Mouse (Mus musculus): ENCODE results near the gene Bloc1s3. TPM values are rescaled to one million over a fixed set of nuclear protein-coding genes. Genes with fewer than 3 reads are reported as not detected.

Gene Bloc1s3
- polyA plus RNA-seq, 1 experiment from 2014 or later = 3.2 TPM

GRCm38 (mm10) chr7:19547344-19547969, 39.3 kb upstream of the Bloc1s3 start:
- Histone ChIP-seq H3K4me1 (replicated peaks; ENCODE audit: control insufficient read depth, insufficient read depth) (peaks cover 3% of the 10 kb centered on the region; the same call in 1 of the 2 replicates), H3K4me2 (replicated peaks; ENCODE audit: low read depth) (no peak overlapping the region), H3K27me3 (ENCODE audit: control insufficient read depth, insufficient read depth, low read length) (no peaks in the 10 kb centered on the region), H3K4me3 (ENCODE audit: low read depth, low read length) (no peak overlapping the region), H3K27ac (replicated peaks) (0 out of 2 replicates have a peak overlapping the region, but pooled peaks have one; percentile 18), H3K9ac (ENCODE audit: low read length) (no peak overlapping the region), H3K9me3 (ENCODE audit: control insufficient read depth, low read length) (no peaks in the 10 kb centered on the region), H3K36me3 (ENCODE audit: control insufficient read depth, insufficient read depth, low read length) (no peaks in the 10 kb centered on the region)
- TF ChIP-seq CTCF (IDR thresholded peaks at IDR 0.05; ENCODE audit: low read depth) (no peak), EP300 (optimal IDR thresholded peaks at IDR 0.05) (no peak)
- peak; percentile 54 for DNase-seq (ENCODE audit: low spot score)
- peak; percentile 71 for ATAC-seq (ENCODE audit: low FRiP score, low TSS enrichment)
- 53% methylated on average over 2 of the region's 2 CpGs for WGBS

GRCm38 (mm10) chr7:19546007-19546406, 37.8 kb upstream of the Bloc1s3 start:
- Histone ChIP-seq H3K9ac (ENCODE audit: low read length) (no peak overlapping the region), H3K4me1 (replicated peaks; ENCODE audit: control insufficient read depth, insufficient read depth) (peaks cover 6% of the 10 kb centered on the region; the same call in 1 of the 2 replicates), H3K27ac (replicated peaks) (peak overlapping the region; percentile 61; the same call in 1 of the 2 replicates), H3K27me3 (ENCODE audit: control insufficient read depth, insufficient read depth, low read length) (no peaks in the 10 kb centered on the region), H3K9me3 (ENCODE audit: control insufficient read depth, low read length) (no peaks in the 10 kb centered on the region), H3K36me3 (ENCODE audit: control insufficient read depth, insufficient read depth, low read length) (no peaks in the 10 kb centered on the region), H3K4me3 (ENCODE audit: low read depth, low read length) (no peak overlapping the region), H3K4me2 (replicated peaks; ENCODE audit: low read depth) (no peak overlapping the region)
- peak; percentile 67 for ATAC-seq (ENCODE audit: low FRiP score, low TSS enrichment)
- DNase-seq (ENCODE audit: low spot score) = peak; percentile 54
- 17% methylated on average over 3 of the region's 3 CpGs for WGBS
- TF ChIP-seq CTCF (IDR thresholded peaks at IDR 0.05; ENCODE audit: low read depth) (no peak), EP300 (optimal IDR thresholded peaks at IDR 0.05) (no peak)

GRCm38 (mm10) chr7:19543584-19543983, 35.4 kb upstream of the Bloc1s3 start:
- Histone ChIP-seq H3K9me3 (ENCODE audit: control insufficient read depth, low read length) (no peaks in the 10 kb centered on the region), H3K27ac (replicated peaks) (no peak overlapping the region), H3K4me3 (ENCODE audit: low read depth, low read length) (no peak overlapping the region), H3K36me3 (ENCODE audit: control insufficient read depth, insufficient read depth, low read length) (no peaks in the 10 kb centered on the region), H3K9ac (ENCODE audit: low read length) (no peak overlapping the region), H3K4me1 (replicated peaks; ENCODE audit: control insufficient read depth, insufficient read depth) (peaks cover 6% of the 10 kb centered on the region; the same call in 1 of the 2 replicates), H3K4me2 (replicated peaks; ENCODE audit: low read depth) (no peak overlapping the region), H3K27me3 (ENCODE audit: control insufficient read depth, insufficient read depth, low read length) (no peaks in the 10 kb centered on the region)
- peak; percentile 68 for TF ChIP-seq CTCF (IDR thresholded peaks at IDR 0.05; ENCODE audit: low read depth)
- no peak for TF ChIP-seq EP300 (optimal IDR thresholded peaks at IDR 0.05)
- 39% methylated on average over 6 of the region's 6 CpGs for WGBS
- no peak for DNase-seq (ENCODE audit: low spot score)
- ATAC-seq (ENCODE audit: low FRiP score, low TSS enrichment) = no peak

GRCm38 (mm10) chr7:19542155-19542691, 34.1 kb upstream of the Bloc1s3 start:
- Histone ChIP-seq H3K27me3 (ENCODE audit: control insufficient read depth, insufficient read depth, low read length) (no peaks in the 10 kb centered on the region), H3K4me2 (replicated peaks; ENCODE audit: low read depth) (no peak overlapping the region), H3K27ac (replicated peaks) (0 out of 2 replicates have a peak overlapping the region, but pooled peaks have one; percentile 8), H3K9me3 (ENCODE audit: control insufficient read depth, low read length) (no peaks in the 10 kb centered on the region), H3K4me1 (replicated peaks; ENCODE audit: control insufficient read depth, insufficient read depth) (peaks cover 6% of the 10 kb centered on the region; the same call in 1 of the 2 replicates), H3K9ac (ENCODE audit: low read length) (no peak overlapping the region), H3K36me3 (ENCODE audit: control insufficient read depth, insufficient read depth, low read length) (no peaks in the 10 kb centered on the region), H3K4me3 (ENCODE audit: low read depth, low read length) (no peak overlapping the region)
- DNase-seq (ENCODE audit: low spot score) (peak; percentile 60), ATAC-seq (ENCODE audit: low FRiP score, low TSS enrichment) (no peak; the same call in 1 of the 2 replicates)
- TF ChIP-seq CTCF (IDR thresholded peaks at IDR 0.05; ENCODE audit: low read depth) (no peak), EP300 (optimal IDR thresholded peaks at IDR 0.05) (no peak)
- 62% methylated on average over 8 of the region's 8 CpGs for WGBS

- TF ChIP-seq EP300 (optimal IDR thresholded peaks at IDR 0.05) (no peak), CTCF (IDR thresholded peaks at IDR 0.05; ENCODE audit: low read depth) (no peak)
- H3K4me1 ChIP-seq (replicated peaks; ENCODE audit: control insufficient read depth, insufficient read depth) = peaks cover 6% of the 10 kb centered on the region; the same call in 1 of the 2 replicates
- no peak for DNase-seq (ENCODE audit: low spot score)
- 0 out of 2 replicates have a peak overlapping the region, but pooled peaks have one; percentile 8 for H3K27ac ChIP-seq (replicated peaks)
- no peaks in the 10 kb centered on the region for H3K36me3 ChIP-seq (ENCODE audit: control insufficient read depth, insufficient read depth, low read length)
- H3K9ac ChIP-seq (ENCODE audit: low read length) = no peak overlapping the region
- no peak overlapping the region for H3K4me2 ChIP-seq (replicated peaks; ENCODE audit: low read depth)
- no peak for ATAC-seq (ENCODE audit: low FRiP score, low TSS enrichment)
- H3K4me3 ChIP-seq (ENCODE audit: low read depth, low read length) = no peak overlapping the region
- WGBS = 62% methylated on average over 7 of the region's 7 CpGs
- no peaks in the 10 kb centered on the region for H3K27me3 ChIP-seq (ENCODE audit: control insufficient read depth, insufficient read depth, low read length)
- H3K9me3 ChIP-seq (ENCODE audit: control insufficient read depth, low read length) = no peaks in the 10 kb centered on the region
These were observed 33.6 kb upstream of the Bloc1s3 start for GRCm38 (mm10) chr7:19541681-19542154.

Data from stomach, postnatal 0 days (tissue).